ENCODE assay signal across 8 mouse cellular contexts in genomic region chr2:181678780-181679179, GRCm38 (mm10). TPM values are rescaled to one million over a fixed set of nuclear protein-coding genes. Genes with fewer than 3 reads are reported as not detected.
A peak's percentile ranks its signal among the peaks of the same experiment; 100 is the strongest.
DNase-seq lines count a peak whose midpoint lies in the region; ATAC-seq and TF ChIP-seq lines count a peak whose summit lies in the region.

No protein-coding gene starts in this region.

- DNase-seq in ZHBTc4 (ENCODE audit: low read depth, low spot score): peak; percentile 93
- DNase-seq in cerebellum, postnatal 25 days: peak; percentile 63 to 75
- DNase-seq in gastrocnemius, adult 8-10 months (ENCODE audit: low spot score in 2 of 2): peak; percentile 60 to 71
- peak; percentile 91 for DNase-seq in hindbrain, postnatal 0 days (ENCODE audit: low spot score)
- peak; percentile 70 to 75 for DNase-seq in left cerebral cortex, adult 18-20 months (ENCODE audit: low spot score in 2 of 2)
- peak; percentile 94 for DNase-seq in lung, postnatal 36 days
- DNase-seq in right cerebral cortex, adult 2 months (ENCODE audit: low spot score in 2 of 2): peak; percentile 78 to 86

- peaks cover 22% of the 10 kb centered on the region for H3K4me1 ChIP-seq in hindbrain, postnatal 0 days (ENCODE audit: insufficient read depth, low read length)

- H3K9ac ChIP-seq in hindbrain, postnatal 0 days (replicated peaks; ENCODE audit: low read length): no peak overlapping the region

- H3K4me2 ChIP-seq in hindbrain, postnatal 0 days (ENCODE audit: low read depth, low read length): no peak overlapping the region

- no peaks in the 10 kb centered on the region for H3K27me3 ChIP-seq in hindbrain, postnatal 0 days (ENCODE audit: insufficient read depth, low read length)

- H3K4me3 ChIP-seq in hindbrain, postnatal 0 days (ENCODE audit: low read length): no peak overlapping the region

- 52% methylated on average over 1 of the region's 1 CpGs for WGBS in hindbrain, postnatal 0 days

- no peak overlapping the region for H3K27ac ChIP-seq in hindbrain, postnatal 0 days

- H3K36me3 ChIP-seq in hindbrain, postnatal 0 days (ENCODE audit: insufficient read depth, low read length): no peaks in the 10 kb centered on the region

- peak; percentile 79 for ATAC-seq in hindbrain, postnatal 0 days
- ATAC-seq in erythroid progenitor cell, adult 5-6 weeks (replicated peaks; ENCODE audit: low FRiP score, poor library complexity, severe bottlenecking): no peak

- no peaks in the 10 kb centered on the region for H3K9me3 ChIP-seq in hindbrain, postnatal 0 days (ENCODE audit: low read length)

- TF ChIP-seq CTCF in hindbrain, postnatal 0 days (IDR thresholded peaks at IDR 0.05; ENCODE audit: low read depth): peak; percentile 98

RNA-seq across cellular contexts. Expression of gene Tcea2, which starts 1.3 kb away (rescaled TPM):
- total RNA-seq in gastrocnemius, adult 8-10 months (2022): 1 to 10 TPM; 6.7 to 8.4 (median 7.3) TPM
- total RNA-seq in hindbrain, postnatal 0 days (2014; rRNA removed): 37.2 and 50.2 TPM in 2 replicates
- 48.7 and 54.3 TPM in 2 replicates for polyA plus RNA-seq in hindbrain, postnatal 0 days (2015; fragmentation: Nextera tagmentation; extraction: Ambion mirVana)
- total RNA-seq in left cerebral cortex, adult 18-20 months (2021): 10 to 100 TPM; 58.3 to 59.3 TPM
- 2.2 TPM in 1 of 2 replicates, not detected in the other for total RNA-seq in erythroid progenitor cell, adult 5-6 weeks (2015; ENCODE audit: low replicate concordance)
- total RNA-seq in erythroid progenitor cell, adult 5-6 weeks (2017; ENCODE audit: low replicate concordance): 1.9 TPM in 1 of 2 replicates, not detected in the other

RNA-seq across cellular contexts. Expression of gene Sox18, which starts 7.3 kb away (rescaled TPM):
- total RNA-seq in gastrocnemius, adult 8-10 months (2022): 10 to 100 TPM in 2 of 4 experiments, 1 to 10 TPM in 2; 3.9 to 13.4 (median 7.1) TPM
- 10.8 and 14.7 TPM in 2 replicates for total RNA-seq in hindbrain, postnatal 0 days (2014; rRNA removed)
- polyA plus RNA-seq in hindbrain, postnatal 0 days (2015; fragmentation: Nextera tagmentation; extraction: Ambion mirVana): 10.6 and 11.6 TPM in 2 replicates
- 10 to 100 TPM; 14.2 to 14.3 TPM for total RNA-seq in left cerebral cortex, adult 18-20 months (2021)
- total RNA-seq in erythroid progenitor cell, adult 5-6 weeks (2015; ENCODE audit: low replicate concordance): not detected in 2 replicates
- not detected in 2 replicates for total RNA-seq in erythroid progenitor cell, adult 5-6 weeks (2017; ENCODE audit: low replicate concordance)

RNA-seq across cellular contexts. Expression of gene Rgs19, which starts 15.0 kb away (rescaled TPM):
- 1 to 10 TPM; 1.5 to 5.2 (median 3.6) TPM for total RNA-seq in gastrocnemius, adult 8-10 months (2022)
- 57.9 and 94.0 TPM in 2 replicates for total RNA-seq in hindbrain, postnatal 0 days (2014; rRNA removed)
- polyA plus RNA-seq in hindbrain, postnatal 0 days (2015; fragmentation: Nextera tagmentation; extraction: Ambion mirVana): 50.6 and 56.8 TPM in 2 replicates
- 10 to 100 TPM; 29.3 to 30.7 TPM for total RNA-seq in left cerebral cortex, adult 18-20 months (2021)
- total RNA-seq in erythroid progenitor cell, adult 5-6 weeks (2015; ENCODE audit: low replicate concordance): 84.0 and 98.9 TPM in 2 replicates
- total RNA-seq in erythroid progenitor cell, adult 5-6 weeks (2017; ENCODE audit: low replicate concordance): 17.1 and 33.1 TPM in 2 replicates

RNA-seq across cellular contexts. Expression of gene Lkaaear1, which starts 19.5 kb away (rescaled TPM):
- not detected for total RNA-seq in gastrocnemius, adult 8-10 months (2022)
- total RNA-seq in hindbrain, postnatal 0 days (2014; rRNA removed): not detected in 2 replicates
- not detected in 2 replicates for polyA plus RNA-seq in hindbrain, postnatal 0 days (2015; fragmentation: Nextera tagmentation; extraction: Ambion mirVana)
- total RNA-seq in left cerebral cortex, adult 18-20 months (2021): not detected
- not detected in 2 replicates for total RNA-seq in erythroid progenitor cell, adult 5-6 weeks (2015; ENCODE audit: low replicate concordance)
- total RNA-seq in erythroid progenitor cell, adult 5-6 weeks (2017; ENCODE audit: low replicate concordance): not detected in 2 replicates

RNA-seq across cellular contexts. Expression of gene Gm29797, which starts 21.9 kb away (rescaled TPM):
- total RNA-seq in gastrocnemius, adult 8-10 months (2022): not detected
- not detected in 2 replicates for total RNA-seq in hindbrain, postnatal 0 days (2014; rRNA removed)
- polyA plus RNA-seq in hindbrain, postnatal 0 days (2015; fragmentation: Nextera tagmentation; extraction: Ambion mirVana): not detected in 2 replicates
- total RNA-seq in left cerebral cortex, adult 18-20 months (2021): under 1 TPM; 0.67 to 0.80 TPM
- not detected in 2 replicates for total RNA-seq in erythroid progenitor cell, adult 5-6 weeks (2015; ENCODE audit: low replicate concordance)
- not detected in 2 replicates for total RNA-seq in erythroid progenitor cell, adult 5-6 weeks (2017; ENCODE audit: low replicate concordance)

Comparison
In these comparisons a context has a peak if more than half of its experiments do, and no peak if none do; other contexts are left out.
1. RNA of gene Sox18, which starts 7.3 kb away (total RNA-seq): 10.8 to 14.7 TPM in hindbrain, postnatal 0 days, 14.2 to 14.3 TPM in left cerebral cortex, adult 18-20 months and 3.9 to 13.4 TPM in gastrocnemius, adult 8-10 months; not detected in erythroid progenitor cell, adult 5-6 weeks; every median in the first group is over 4 times any median in the second.
2. Peak in every context shown above with its lines, with median percentiles within 50 percentile points of each other: DNase-seq.